Mouse (Mus musculus) kidney, embryonic 16.5 days (tissue): ENCODE results near the gene Iqgap2. TPM values are rescaled to one million over a fixed set of nuclear protein-coding genes. Genes with fewer than 3 reads are reported as not detected.

ENCODE experiments used
- ATAC-seq: fragments of 200-750 bp; cut with Nextera tagmentation; 2 replicates; pipeline ENCODE4 v1.8.0; 2017; ENCODE audit warnings: moderate TSS enrichment; ENCODE audit not compliant: low FRiP score, low TSS enrichment
- H3K27ac ChIP-seq: fragments of 300-500 bp; sonication (generic); 2 replicates; pipeline ENCODE4 v1.5.1; 2014; ENCODE audit warnings: low read length
- H3K27me3 ChIP-seq: fragments of 300-500 bp; sonication (generic); 2 replicates; pipeline ENCODE4 v1.6.1; 2014; ENCODE audit warnings: low read length, control low read depth, mixed read lengths; ENCODE audit not compliant: insufficient read depth
- H3K36me3 ChIP-seq: fragments of 300-500 bp; sonication (generic); 2 replicates; pipeline ENCODE4 v1.6.1; 2014; ENCODE audit warnings: low read length, control low read depth, mixed read lengths; ENCODE audit not compliant: insufficient read depth
- H3K4me1 ChIP-seq: fragments of 300-500 bp; sonication (generic); 2 replicates; pipeline ENCODE4 v1.6.1; 2014; ENCODE audit warnings: low read length, control low read depth, mixed read lengths; ENCODE audit not compliant: insufficient read depth
- H3K4me2 ChIP-seq: fragments of 300-500 bp; sonication (generic); replicated peaks from 2 replicates; pipeline ENCODE4 v1.6.1; 2014; ENCODE audit warnings: low read depth, low read length
- H3K4me3 ChIP-seq: fragments of 300-500 bp; sonication (generic); 2 replicates; pipeline ENCODE4 v1.5.1; 2014; ENCODE audit warnings: mild to moderate bottlenecking, low read length
- H3K9ac ChIP-seq: fragments of 300-500 bp; sonication (generic); replicated peaks from 2 replicates; pipeline ENCODE4 v1.6.1; 2014; ENCODE audit warnings: low read length
- H3K9me3 ChIP-seq: fragments of 300-500 bp; sonication (generic); 2 replicates; pipeline ENCODE4 v1.6.1; 2016; ENCODE audit warnings: low read length, control low read depth
- WGBS: fragments of 180-500 bp; shearing (Covaris S2); extraction: QIAGEN DNeasy Blood & Tissue Kit; methylation state at CpG from one replicate; pipeline ENCODE4 v1.1.7; 2014; 5-methylcytosine and 5-hydroxymethylcytosine counted together
- polyA plus RNA-seq: library from polyadenylated mRNA; unstranded; fragments of >200 nt; fragmentation: Nextera tagmentation; extraction: Ambion mirVana; gene quantifications from 2 replicates; pipeline ENCODE4 v1.2.1, GENCODE M21; 2015

Iqgap2 gene
- polyA plus RNA-seq, 1 experiment from 2014 or later, result 10.5 TPM

DNA sequence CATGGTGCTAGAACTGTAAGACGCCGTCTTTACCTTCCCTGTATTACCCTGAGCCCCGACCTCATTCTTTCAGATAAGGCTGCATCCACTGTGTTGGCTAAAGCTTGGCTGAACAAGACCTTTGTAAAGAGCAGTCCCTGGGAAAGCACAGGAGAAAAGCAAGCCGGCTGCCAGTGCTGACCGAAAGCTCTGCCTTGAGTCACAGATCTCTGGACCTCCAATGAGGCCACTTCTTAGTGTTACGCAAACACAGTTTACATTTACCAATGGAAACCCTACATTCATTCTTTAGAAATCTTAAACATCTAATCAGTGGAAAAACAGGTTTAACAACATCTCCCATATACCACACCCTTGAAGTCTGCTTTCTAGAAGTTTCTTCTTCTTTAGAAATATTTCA, 186.1 kb downstream of the Iqgap2 start:
- Histone ChIP-seq H3K36me3 (no peaks in the 10 kb centered on the region), H3K27ac (no peak overlapping the region), H3K4me2 (no peak overlapping the region), H3K9ac (no peak overlapping the region), H3K27me3 (no peaks in the 10 kb centered on the region), H3K4me1 (no peaks in the 10 kb centered on the region), H3K4me3 (no peak overlapping the region), H3K9me3 (no peaks in the 10 kb centered on the region)
- no peak for ATAC-seq
- WGBS, result 92% methylated on average over 6 of the region's 6 CpGs

DNA sequence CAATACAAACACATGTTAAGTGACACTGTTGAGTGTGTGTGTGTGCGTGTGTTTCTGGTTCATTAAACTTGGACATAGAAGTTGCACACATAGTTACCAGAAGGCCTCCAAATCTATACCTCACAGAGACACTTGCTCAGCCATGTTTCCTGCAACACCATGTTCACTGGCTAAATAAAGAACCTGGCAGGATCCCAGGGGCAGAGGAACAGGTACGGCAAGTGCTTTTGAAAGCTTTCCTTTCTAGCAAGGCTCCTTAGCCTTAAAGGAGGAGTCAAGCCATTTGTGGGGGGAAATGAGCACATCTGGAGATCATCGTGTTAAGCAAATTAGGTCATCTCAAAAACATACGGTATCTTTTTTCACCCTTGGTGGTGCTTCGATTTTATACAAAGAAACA, 188.3 kb downstream of the Iqgap2 start:
- WGBS, result 70% methylated on average over 5 of the region's 5 CpGs
- Histone ChIP-seq H3K4me2 (no peak overlapping the region), H3K27ac (no peak overlapping the region), H3K36me3 (no peaks in the 10 kb centered on the region), H3K9me3 (no peaks in the 10 kb centered on the region), H3K4me1 (no peaks in the 10 kb centered on the region), H3K9ac (no peak overlapping the region), H3K27me3 (no peaks in the 10 kb centered on the region), H3K4me3 (no peak overlapping the region)
- no peak for ATAC-seq

DNA sequence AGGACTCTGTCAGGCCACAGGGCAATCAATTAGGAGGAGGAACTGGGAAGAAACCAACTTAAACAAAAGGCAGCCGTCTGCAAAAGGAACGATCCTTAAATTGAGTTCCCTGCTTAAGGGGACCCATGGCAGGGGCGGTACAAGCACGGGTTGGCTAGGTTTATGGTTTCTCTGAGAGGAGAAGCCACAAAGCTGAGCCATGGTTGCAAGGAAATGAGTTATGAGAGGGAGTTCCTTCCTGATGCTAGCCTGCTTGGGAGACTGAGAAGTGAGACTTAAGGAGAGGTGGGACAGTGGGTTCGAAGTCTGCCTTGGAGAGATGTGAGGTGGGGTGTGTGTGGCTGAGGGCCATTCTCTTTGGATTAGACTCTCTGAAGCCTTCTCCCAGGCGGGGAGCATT, 193.8 kb downstream of the Iqgap2 start:
- H3K4me1 ChIP-seq, result no peaks in the 10 kb centered on the region
- H3K36me3 ChIP-seq, result no peaks in the 10 kb centered on the region
- no peak overlapping the region for H3K27ac ChIP-seq
- no peak overlapping the region for H3K4me3 ChIP-seq
- no peak overlapping the region for H3K9ac ChIP-seq
- no peaks in the 10 kb centered on the region for H3K9me3 ChIP-seq
- no peak overlapping the region for H3K4me2 ChIP-seq
- no peaks in the 10 kb centered on the region for H3K27me3 ChIP-seq
- no peak for ATAC-seq
- 27% methylated on average over 6 of the region's 6 CpGs for WGBS

DNA sequence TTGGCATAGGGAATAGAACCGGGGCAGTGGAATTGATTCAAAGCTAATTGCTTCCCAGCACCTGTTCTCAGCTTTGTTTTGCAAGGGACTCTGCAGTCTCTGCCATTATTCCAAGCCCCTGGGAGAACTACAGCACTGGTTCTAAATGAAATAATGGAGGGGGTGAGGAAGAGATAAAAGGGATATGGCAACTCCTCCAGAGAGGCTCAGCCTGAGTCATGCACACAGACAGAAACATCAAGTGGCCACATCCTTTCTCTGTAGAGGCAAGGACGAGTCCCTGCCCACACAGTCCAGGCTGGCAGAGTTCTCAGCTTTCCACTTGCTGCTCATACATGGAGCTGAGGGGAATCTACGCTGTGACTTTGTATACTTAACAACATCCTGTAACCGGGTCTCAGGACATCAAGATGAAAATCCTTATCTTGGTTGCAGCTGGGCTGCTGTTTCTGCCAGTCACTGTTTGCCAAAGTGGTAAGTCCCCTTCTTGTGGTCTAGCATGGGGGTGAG, 195.0 kb downstream of the Iqgap2 start, which contains the start of gene F2rl2:
TSS of gene F2rl2 (plus strand) at position 200 of the 510 bp plus-strand sequence.
- Histone ChIP-seq H3K27ac (no peak within 1 kb of the TSS), H3K4me1 (no peaks in the 10 kb centered on the region), H3K4me2 (no peak within 1 kb of the TSS), H3K27me3 (no peaks in the 10 kb centered on the region), H3K9me3 (no peaks in the 10 kb centered on the region), H3K36me3 (no peaks in the 10 kb centered on the region), H3K9ac (no peak within 1 kb of the TSS), H3K4me3 (no peak within 1 kb of the TSS)
- ATAC-seq, result no peak
- WGBS, result 55% methylated on average over 4 of the region's 4 CpGs

DNA sequence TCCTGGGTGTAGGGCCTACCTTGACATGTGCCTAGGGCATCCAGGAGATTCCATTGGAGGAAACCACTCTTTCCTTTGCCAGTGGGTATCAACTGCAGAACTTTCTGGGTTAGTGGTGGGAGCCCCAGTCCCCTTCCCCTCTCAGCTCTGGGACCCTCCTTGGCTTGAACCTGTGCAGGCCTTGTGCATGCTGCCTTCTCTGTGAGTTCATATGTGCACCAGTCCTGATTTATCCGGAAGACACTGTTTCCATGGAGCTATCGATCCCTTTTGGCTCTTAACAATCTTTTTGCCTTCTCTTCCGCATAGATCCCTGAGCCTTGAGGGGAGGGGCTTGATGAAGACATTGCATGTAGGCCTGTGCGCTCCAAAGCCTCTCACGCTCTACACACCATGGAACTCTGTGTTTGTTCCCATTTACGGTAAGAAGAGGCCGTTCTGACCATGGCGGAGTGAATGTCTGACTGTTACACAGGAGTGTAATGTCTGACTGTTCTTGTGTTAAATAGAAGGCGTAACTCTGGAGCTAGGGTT, 195.5 kb downstream of the Iqgap2 start:
- H3K27ac ChIP-seq, result no peak overlapping the region
- 96% methylated on average over 9 of the region's 9 CpGs for WGBS
- H3K27me3 ChIP-seq, result no peaks in the 10 kb centered on the region
- no peak for ATAC-seq
- no peak overlapping the region for H3K4me2 ChIP-seq
- no peaks in the 10 kb centered on the region for H3K4me1 ChIP-seq
- H3K36me3 ChIP-seq, result no peaks in the 10 kb centered on the region
- H3K9me3 ChIP-seq, result no peaks in the 10 kb centered on the region
- no peak overlapping the region for H3K9ac ChIP-seq
- no peak overlapping the region for H3K4me3 ChIP-seq

DNA sequence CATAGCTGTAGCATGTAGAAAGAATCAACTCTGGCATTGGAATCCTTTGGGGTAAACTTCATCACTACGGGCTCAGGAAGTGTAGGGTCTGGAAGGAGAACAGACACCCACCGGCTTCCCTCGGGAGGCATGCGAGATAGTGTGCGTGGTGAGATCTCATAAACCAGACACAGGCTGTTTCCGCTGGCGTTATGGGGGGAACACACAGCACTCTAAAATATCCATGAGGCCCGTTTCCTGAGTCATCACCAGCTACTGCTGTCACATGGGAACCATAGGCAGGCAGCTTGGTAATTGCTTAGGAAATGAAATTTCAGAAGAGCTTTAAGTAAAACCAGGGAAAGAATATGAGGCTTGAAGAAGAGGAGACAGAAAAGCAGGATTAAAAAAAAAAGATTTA, 199.5 kb downstream of the Iqgap2 start:
- no peaks in the 10 kb centered on the region for H3K36me3 ChIP-seq
- no peak overlapping the region for H3K27ac ChIP-seq
- no peak for ATAC-seq
- no peaks in the 10 kb centered on the region for H3K4me1 ChIP-seq
- no peaks in the 10 kb centered on the region for H3K27me3 ChIP-seq
- no peak overlapping the region for H3K9ac ChIP-seq
- WGBS, result 85% methylated on average over 8 of the region's 8 CpGs
- no peak overlapping the region for H3K4me2 ChIP-seq
- H3K9me3 ChIP-seq, result no peaks in the 10 kb centered on the region
- H3K4me3 ChIP-seq, result no peak overlapping the region

DNA sequence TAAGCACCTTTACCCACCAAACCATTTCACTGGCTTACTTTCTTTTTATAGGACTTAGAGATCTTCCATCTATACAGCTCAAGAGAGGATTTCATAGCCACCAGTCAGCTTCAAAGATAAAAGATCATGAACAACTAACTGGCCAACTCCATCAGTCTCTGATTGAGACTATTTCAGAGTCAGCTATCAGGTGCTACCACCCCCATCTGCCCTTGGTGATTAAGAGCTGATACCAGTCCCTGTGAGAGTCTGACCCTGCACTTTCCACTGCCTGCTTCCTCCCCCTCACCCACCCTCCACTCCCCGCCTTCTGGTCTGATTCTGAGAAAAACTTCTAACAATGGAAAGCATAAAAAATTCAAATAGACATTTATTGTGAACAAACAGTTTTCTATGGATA, 203.1 kb downstream of the Iqgap2 start:
- Histone ChIP-seq H3K36me3 (no peaks in the 10 kb centered on the region), H3K4me1 (no peaks in the 10 kb centered on the region), H3K27ac (no peak overlapping the region), H3K4me2 (no peak overlapping the region), H3K9me3 (no peaks in the 10 kb centered on the region), H3K9ac (no peak overlapping the region), H3K27me3 (no peaks in the 10 kb centered on the region), H3K4me3 (no peak overlapping the region)
- 92% methylated on average over 1 of the region's 1 CpGs for WGBS
- no peak for ATAC-seq

DNA sequence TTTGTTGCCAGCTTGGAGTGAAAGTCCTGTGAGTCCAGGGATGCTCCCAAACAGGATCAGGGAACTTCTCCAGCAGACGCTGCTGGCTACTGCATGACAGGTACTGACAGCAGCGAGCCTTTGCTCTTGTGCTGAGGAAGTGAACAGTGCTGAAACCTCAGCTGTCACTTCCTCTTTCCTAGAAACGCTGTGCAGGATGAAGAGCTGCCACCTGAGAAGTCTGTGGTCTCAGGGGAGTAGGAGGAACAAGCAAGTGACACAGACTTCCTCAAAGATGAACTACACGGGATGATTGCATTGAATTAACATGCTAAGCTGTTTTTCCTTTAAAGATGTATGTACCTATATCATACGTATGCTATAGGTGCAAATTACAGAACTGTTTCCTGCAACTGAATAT, 206.0 kb downstream of the Iqgap2 start:
- no peak overlapping the region for H3K27ac ChIP-seq
- 64% methylated on average over 5 of the region's 5 CpGs for WGBS
- no peak overlapping the region for H3K9ac ChIP-seq
- no peaks in the 10 kb centered on the region for H3K27me3 ChIP-seq
- H3K4me3 ChIP-seq, result no peak overlapping the region
- no peak for ATAC-seq
- no peaks in the 10 kb centered on the region for H3K36me3 ChIP-seq
- H3K4me1 ChIP-seq, result no peaks in the 10 kb centered on the region
- no peak overlapping the region for H3K4me2 ChIP-seq
- no peaks in the 10 kb centered on the region for H3K9me3 ChIP-seq

DNA sequence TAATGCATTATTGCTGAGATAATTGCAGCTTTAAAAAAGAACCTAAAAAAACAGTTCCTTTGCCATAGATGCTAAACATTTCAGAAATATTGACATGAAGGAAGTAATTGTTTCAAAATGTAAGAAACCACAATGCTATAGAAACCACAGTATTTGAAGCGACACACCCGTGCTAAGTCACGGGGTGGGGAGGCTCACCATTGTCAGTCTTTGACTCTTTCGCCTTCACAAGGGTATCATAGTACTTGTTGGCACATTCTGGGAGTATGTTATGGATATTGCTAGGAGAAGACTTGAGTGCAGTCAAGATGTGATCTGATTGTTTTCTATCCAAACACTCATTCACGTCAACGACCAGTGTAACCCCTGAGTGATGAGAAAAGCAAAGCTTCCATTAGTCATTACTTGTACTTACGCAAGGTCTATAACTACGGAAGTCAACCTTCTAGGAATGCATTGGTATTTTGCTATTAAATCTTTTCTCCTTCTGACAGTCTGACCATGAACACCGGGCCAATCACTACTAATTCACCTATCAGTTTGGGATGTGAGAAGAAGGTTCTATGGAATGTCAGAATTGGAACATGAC, 207.0 kb downstream of the Iqgap2 start:
- Histone ChIP-seq H3K4me2 (no peak overlapping the region), H3K4me3 (no peak overlapping the region), H3K27me3 (no peaks in the 10 kb centered on the region), H3K27ac (no peak overlapping the region), H3K9ac (no peak overlapping the region), H3K4me1 (no peaks in the 10 kb centered on the region), H3K36me3 (no peaks in the 10 kb centered on the region), H3K9me3 (no peaks in the 10 kb centered on the region)
- 86% methylated on average over 9 of the region's 9 CpGs for WGBS
- ATAC-seq, result no peak

DNA sequence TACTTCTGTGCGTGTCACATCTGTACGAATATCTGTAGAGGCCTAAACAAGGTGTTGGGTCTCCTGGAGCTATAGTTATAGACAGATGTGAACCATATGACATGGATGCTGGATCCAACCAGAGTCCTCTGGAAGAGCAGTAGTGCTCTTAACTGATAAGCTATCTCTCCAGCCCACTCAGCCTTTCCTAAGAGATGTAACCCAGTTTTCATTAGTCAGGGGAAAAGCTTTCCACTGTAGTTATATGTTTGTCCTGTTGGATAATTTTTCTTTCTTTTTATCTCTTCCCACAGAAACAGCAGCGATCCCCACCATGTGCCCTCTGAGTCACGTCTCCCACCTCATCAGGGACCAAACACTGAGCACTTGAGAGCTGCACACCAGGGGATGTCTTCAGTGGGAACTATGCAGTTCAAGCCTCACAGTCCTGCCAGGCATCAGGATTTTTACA, 212.2 kb downstream of the Iqgap2 start:
- Histone ChIP-seq H3K4me1 (no peaks in the 10 kb centered on the region), H3K4me2 (no peak overlapping the region), H3K4me3 (no peak overlapping the region), H3K27ac (no peak overlapping the region), H3K9me3 (no peaks in the 10 kb centered on the region), H3K36me3 (no peaks in the 10 kb centered on the region), H3K27me3 (no peaks in the 10 kb centered on the region), H3K9ac (no peak overlapping the region)
- 80% methylated on average over 4 of the region's 4 CpGs for WGBS
- no peak for ATAC-seq
